Mouse (Mus musculus) E14TG2a.4 (cell line): Measurements from ENCODE around the gene Lsamp.

Source experiments
- CTCF ChIP-seq: conservative IDR thresholded peaks from 2 replicates; pipeline ENCODE4 v1.5.1; 2014; ENCODE audit warnings: low read length
- POU5F1 ChIP-seq: IDR thresholded peaks from 2 replicates; pipeline ENCODE4 v1.6.1; 2014; ENCODE audit warnings: low read length, borderline replicate concordance

GRCm38 (mm10) chr16:40971382-40971781 lies 987.2 kb downstream of the Lsamp start:
- TF ChIP-seq CTCF (no peak), POU5F1 (no peak)
